Mouse (Mus musculus) layer of hippocampus, postnatal 36 days (tissue): ENCODE measurements at regions not wholly inside any gene's neighbourhood (a gene's known extent, or its start where the extent isn't known, plus 50 kb on each side); places are given as distances from the start of the nearest gene placed in this dataset.
"Not testable (repeated sequence)": the region's sequence is repeated elsewhere in the genome, so short reads cannot be mapped to it uniquely, and the experiment has no call there.

Experiments
- DNase-seq, 2 experiments: peaks; one replicate each; pipeline ENCODE4 v3.0.0; 2022

GRCm38 (mm10) chr10:20891426-20891825, 60.9 kb upstream of the Ahi1 start:
- no peak for DNase-seq

GRCm38 (mm10) chr10:20883618-20884017, 68.7 kb upstream of the Ahi1 start:
- no peak for DNase-seq

GRCm38 (mm10) chr10:20882599-20882998, 69.7 kb upstream of the Ahi1 start:
- DNase-seq = no peak

GRCm38 (mm10) chr10:20880251-20880650, 72.1 kb upstream of the Ahi1 start:
- DNase-seq = no peak

GRCm38 (mm10) chr10:20879482-20879881, 72.9 kb upstream of the Ahi1 start:
- DNase-seq = no peak

GRCm38 (mm10) chr10:20867076-20867475, 85.3 kb upstream of the Ahi1 start:
- no peak for DNase-seq

- DNase-seq = no peak
Measured at GRCm38 (mm10) chr10:20865031-20865430, 87.3 kb upstream of the Ahi1 start.

- DNase-seq = no peak
Measured at GRCm38 (mm10) chr10:20857413-20857812, 94.9 kb upstream of the Ahi1 start.

GRCm38 (mm10) chr10:20854621-20855363, 97.6 kb upstream of the Ahi1 start:
- DNase-seq = peak; percentile 42 to 45

GRCm38 (mm10) chr10:20847287-20847686, 105.1 kb upstream of the Ahi1 start:
- DNase-seq = no peak

GRCm38 (mm10) chr10:20843277-20843676, 109.1 kb upstream of the Ahi1 start:
- DNase-seq = no peak

- no peak for DNase-seq
Measured at GRCm38 (mm10) chr10:20842131-20842530, 110.2 kb upstream of the Ahi1 start.

GRCm38 (mm10) chr10:20841430-20842040, 110.8 kb upstream of the Ahi1 start:
- no peak for DNase-seq

- DNase-seq = no peak
Measured at GRCm38 (mm10) chr10:20838685-20839425, 113.5 kb upstream of the Ahi1 start.

GRCm38 (mm10) chr10:20836816-20837215, 111.9 kb upstream of the Pde7b start:
- not testable (repeated sequence) for DNase-seq

GRCm38 (mm10) chr10:20834806-20835575, 110.1 kb upstream of the Pde7b start:
- no peak for DNase-seq

GRCm38 (mm10) chr10:20828304-20828703, 103.4 kb upstream of the Pde7b start:
- DNase-seq = no peak

GRCm38 (mm10) chr10:20827473-20827872, 102.6 kb upstream of the Pde7b start:
- DNase-seq = no peak

- DNase-seq = no peak
Measured at GRCm38 (mm10) chr10:20818548-20818947, 93.7 kb upstream of the Pde7b start.

- peak in 1 of 2 experiments; percentile 7 for DNase-seq
Measured at GRCm38 (mm10) chr10:20799792-20800191, 74.9 kb upstream of the Pde7b start.

- no peak for DNase-seq
Measured at GRCm38 (mm10) chr10:20798400-20798799, 73.5 kb upstream of the Pde7b start.

- DNase-seq = no peak
Measured at GRCm38 (mm10) chr10:20793956-20794355, 69.1 kb upstream of the Pde7b start.

GRCm38 (mm10) chr10:20780946-20781345, 56.1 kb upstream of the Pde7b start:
- no peak for DNase-seq
